Mouse (Mus musculus) embryonic facial prominence, embryonic 14.5 days (tissue): ENCODE data around the gene Iqcf1. TPM values are rescaled to one million over a fixed set of nuclear protein-coding genes. Genes with fewer than 3 reads are reported as not detected.

Source experiments
- ATAC-seq: fragments of 200-750 bp; cut with Nextera tagmentation; 2 replicates; pipeline ENCODE4 v1.8.0; 2017; ENCODE audit warnings: low read depth, moderate number of reproducible peaks, moderate TSS enrichment
- DNase-seq: peaks from one replicate; pipeline ENCODE4 v3.0.0-alpha.2; 2015; ENCODE audit warnings: low spot score
- H3K27ac ChIP-seq: fragments of 300-500 bp; sonication (generic); replicated peaks from 2 replicates; pipeline ENCODE4 v1.5.1; 2014; ENCODE audit warnings: low read depth, mild to moderate bottlenecking, low read length, moderate library complexity
- H3K27me3 ChIP-seq: fragments of 300-500 bp; sonication (generic); replicated peaks from 2 replicates; pipeline ENCODE4 v1.6.1; 2014; ENCODE audit warnings: low read length; ENCODE audit not compliant: control insufficient read depth, insufficient read depth
- H3K36me3 ChIP-seq: fragments of 300-500 bp; sonication (generic); 2 replicates; pipeline ENCODE4 v1.6.1; 2014; ENCODE audit warnings: low read length, mixed read lengths; ENCODE audit not compliant: control insufficient read depth, insufficient read depth
- H3K4me1 ChIP-seq: fragments of 300-500 bp; sonication (generic); 2 replicates; pipeline ENCODE4 v1.6.1; 2014; ENCODE audit warnings: antibody characterized with exemption, low read length; ENCODE audit not compliant: control insufficient read depth, insufficient read depth
- H3K4me2 ChIP-seq: fragments of 300-500 bp; sonication (generic); 2 replicates; pipeline ENCODE4 v1.6.1; 2014; ENCODE audit warnings: low read depth, mild to moderate bottlenecking, low read length, moderate library complexity, mixed read lengths
- H3K4me3 ChIP-seq: fragments of 300-500 bp; sonication (generic); 2 replicates; pipeline ENCODE4 v1.5.1; 2014; ENCODE audit warnings: low read depth, mild to moderate bottlenecking, low read length
- H3K9ac ChIP-seq: fragments of 300-500 bp; sonication (generic); 2 replicates; pipeline ENCODE4 v1.6.1; 2014; ENCODE audit warnings: low read depth, mild to moderate bottlenecking, low read length, moderate library complexity, mixed read lengths
- H3K9me3 ChIP-seq: fragments of 300-500 bp; sonication (generic); 2 replicates; pipeline ENCODE4 v1.6.1; 2016; ENCODE audit warnings: low read length; ENCODE audit not compliant: control insufficient read depth
- WGBS: fragments of 180-500 bp; shearing (Covaris S2); extraction: QIAGEN DNeasy Blood & Tissue Kit; methylation state at CpG from one replicate; pipeline ENCODE4 v1.1.7; 2014; 5-methylcytosine and 5-hydroxymethylcytosine counted together
- polyA plus RNA-seq: library from polyadenylated mRNA; unstranded; fragments of >200 nt; fragmentation: Nextera tagmentation; extraction: Ambion mirVana; gene quantifications from 2 replicates; pipeline ENCODE4 v1.2.1, GENCODE M21; 2014

Gene Iqcf1
- polyA plus RNA-seq, 1 experiment from 2014 or later, result not detected

GRCm38 (mm10) chr9:106470991-106471750, 28.6 kb upstream of the Iqcf1 start:
- no peak for DNase-seq
- Histone ChIP-seq H3K4me1 (peaks cover 5% of the 10 kb centered on the region; the same call in 1 of the 2 replicates), H3K9ac (no peak overlapping the region), H3K36me3 (no peaks in the 10 kb centered on the region), H3K27ac (no peak overlapping the region), H3K9me3 (no peaks in the 10 kb centered on the region), H3K4me3 (no peak overlapping the region), H3K27me3 (no peaks in the 10 kb centered on the region), H3K4me2 (peak overlapping the region; percentile 9; the same call in 1 of the 2 replicates)
- ATAC-seq, result no peak
- 63% methylated on average over 14 of the region's 14 CpGs for WGBS

- H3K9me3 ChIP-seq, result no peaks in the 10 kb centered on the region
- no peaks in the 10 kb centered on the region for H3K27me3 ChIP-seq
- no peak overlapping the region for H3K4me3 ChIP-seq
- H3K4me1 ChIP-seq, result peaks cover 5% of the 10 kb centered on the region; the same call in 1 of the 2 replicates
- ATAC-seq, result peak; percentile 16; the same call in 1 of the 2 replicates
- no peak overlapping the region for H3K27ac ChIP-seq
- H3K4me2 ChIP-seq, result peak overlapping the region; percentile 9; the same call in 1 of the 2 replicates
- WGBS, result 10% methylated on average over 5 of the region's 5 CpGs
- DNase-seq, result peak; percentile 77
- H3K9ac ChIP-seq, result no peak overlapping the region
- H3K36me3 ChIP-seq, result no peaks in the 10 kb centered on the region
These were observed 27.9 kb upstream of the Iqcf1 start for GRCm38 (mm10) chr9:106471892-106472291.

GRCm38 (mm10) chr9:106472321-106472720, 27.4 kb upstream of the Iqcf1 start:
- Histone ChIP-seq H3K27ac (peak overlapping the region; percentile 34; the same call in 1 of the 2 replicates), H3K4me1 (peaks cover 5% of the 10 kb centered on the region; the same call in 1 of the 2 replicates), H3K9me3 (no peaks in the 10 kb centered on the region), H3K9ac (no peak overlapping the region), H3K4me3 (no peak overlapping the region), H3K4me2 (no peak overlapping the region), H3K36me3 (no peaks in the 10 kb centered on the region), H3K27me3 (no peaks in the 10 kb centered on the region)
- WGBS, result 58% methylated on average over 4 of the region's 4 CpGs
- DNase-seq, result no peak
- no peak for ATAC-seq

GRCm38 (mm10) chr9:106473081-106473752, 26.6 kb upstream of the Iqcf1 start:
- Histone ChIP-seq H3K36me3 (no peaks in the 10 kb centered on the region), H3K4me3 (no peak overlapping the region), H3K4me2 (no peak overlapping the region), H3K27ac (no peak overlapping the region), H3K9ac (no peak overlapping the region), H3K27me3 (no peaks in the 10 kb centered on the region), H3K9me3 (no peaks in the 10 kb centered on the region), H3K4me1 (peaks cover 9% of the 10 kb centered on the region)
- 88% methylated on average over 15 of the region's 16 CpGs for WGBS
- DNase-seq (no peak), ATAC-seq (no peak)

GRCm38 (mm10) chr9:106473753-106474105, 26.0 kb upstream of the Iqcf1 start:
- DNase-seq, result no peak
- no peak overlapping the region for H3K9ac ChIP-seq
- peaks cover 10% of the 10 kb centered on the region for H3K4me1 ChIP-seq

GRCm38 (mm10) chr9:106474456-106474855, 25.3 kb upstream of the Iqcf1 start:
- H3K4me3 ChIP-seq, result no peak overlapping the region
- peak; percentile 60 for DNase-seq
- peaks cover 10% of the 10 kb centered on the region for H3K4me1 ChIP-seq
- peak overlapping the region; percentile 34; the same call in 1 of the 2 replicates for H3K9ac ChIP-seq
- no peaks in the 10 kb centered on the region for H3K27me3 ChIP-seq
- 0 out of 2 replicates have a peak, but pooled peaks have one; percentile 5 for ATAC-seq
- H3K4me2 ChIP-seq, result peak overlapping the region; percentile 26
- WGBS, result 2% methylated on average over 6 of the region's 6 CpGs
- H3K36me3 ChIP-seq, result 0 out of 2 replicates have a peak, but pooled peaks cover 2% of the 10 kb centered on the region
- H3K27ac ChIP-seq, result no peak overlapping the region
- H3K9me3 ChIP-seq, result no peaks in the 10 kb centered on the region

More at GRCm38 (mm10) chr9:106473753-106474105, 26.0 kb upstream of the Iqcf1 start:
- Histone ChIP-seq H3K9me3 (no peaks in the 10 kb centered on the region), H3K36me3 (no peaks in the 10 kb centered on the region), H3K4me2 (no peak overlapping the region), H3K4me3 (no peak overlapping the region), H3K27ac (no peak overlapping the region), H3K27me3 (no peaks in the 10 kb centered on the region)
- 78% methylated on average over 5 of the region's 5 CpGs for WGBS
- no peak for ATAC-seq

- Histone ChIP-seq H3K4me3 (no peak overlapping the region), H3K9ac (0 out of 2 replicates have a peak overlapping the region, but pooled peaks have one; percentile 25), H3K4me2 (no peak overlapping the region; the same call in 1 of the 2 replicates), H3K27ac (no peak overlapping the region), H3K9me3 (no peaks in the 10 kb centered on the region), H3K27me3 (no peaks in the 10 kb centered on the region), H3K4me1 (peaks cover 10% of the 10 kb centered on the region), H3K36me3 (0 out of 2 replicates have a peak, but pooled peaks cover 8% of the 10 kb centered on the region)
- DNase-seq (no peak), ATAC-seq (no peak)
- WGBS, result 63% methylated on average over 7 of the region's 7 CpGs
These were observed 24.7 kb upstream of the Iqcf1 start for GRCm38 (mm10) chr9:106475046-106475445.

- peak within 1 kb of the TSS; percentile 76 for H3K27ac ChIP-seq
- WGBS, result 86% methylated on average over 10 of the region's 10 CpGs
- no peaks in the 10 kb centered on the region for H3K9me3 ChIP-seq
- H3K4me3 ChIP-seq, result peak within 1 kb of the TSS; percentile 74
- no peak for ATAC-seq
- H3K36me3 ChIP-seq, result 0 out of 2 replicates have a peak, but pooled peaks cover 10% of the 10 kb centered on the region
- H3K4me2 ChIP-seq, result peak within 1 kb of the TSS; percentile 92
- no peak for DNase-seq
- peak within 1 kb of the TSS; percentile 39 for H3K9ac ChIP-seq
- H3K4me1 ChIP-seq, result peaks cover 10% of the 10 kb centered on the region
- no peaks in the 10 kb centered on the region for H3K27me3 ChIP-seq
These were observed 24.1 kb upstream of the Iqcf1 start, which contains the start of gene Rrp9 for GRCm38 (mm10) chr9:106475663-106476001. Rrp9 (plus strand) TSS chr9:106475963.
